Comparison of ENCODE assay signal across 31 mouse cellular contexts in genomic region chr8:51428851-51429250, GRCm38 (mm10).
"Had no signal": no experiment of that assay in that cellular context is flagged by ENCODE, and none has a peak within 500 bp of the region (broad histone marks: within the 10 kb centered on the region; RNA-seq: fewer than 3 reads in every experiment).

No protein-coding gene starts in this region.

- H3K9me3 ChIP-seq: limb, embryonic 10.5 days; limb, embryonic 12.5 days; limb, embryonic 13.5 days; limb, embryonic 15.5 days; liver, embryonic 15.5 days; lung, embryonic 15.5 days; midbrain, embryonic 10.5 days; midbrain, embryonic 12.5 days; midbrain, embryonic 13.5 days; midbrain, embryonic 15.5 days had no signal

- DNase-seq: left cerebral cortex, postnatal 4 days; liver; liver, embryonic 13.5 days; liver, postnatal 0 days; lung, adult 18-20 months; lung, adult 2 months; lung, embryonic 14.5 days; lung, postnatal 10 days; lung, postnatal 14 days; lung, postnatal 36 days; lung, postnatal 4 days; midbrain, embryonic 14.5 days had no signal

- ATAC-seq: liver, embryonic 12.5 days; liver, postnatal 0 days; lung, postnatal 0 days; midbrain, embryonic 13.5 days; midbrain, embryonic 15.5 days; midbrain, embryonic 16.5 days had no signal

- H3K9ac ChIP-seq: limb, embryonic 12.5 days; limb, embryonic 13.5 days; limb, embryonic 15.5 days; liver, embryonic 12.5 days; liver, embryonic 13.5 days; liver, embryonic 14.5 days; liver, embryonic 15.5 days; liver, postnatal 0 days; lung, embryonic 14.5 days; lung, embryonic 15.5 days; midbrain, embryonic 12.5 days; midbrain, embryonic 13.5 days; midbrain, embryonic 15.5 days had no signal

- H3K4me2 ChIP-seq: limb, embryonic 12.5 days; limb, embryonic 13.5 days; limb, embryonic 15.5 days; liver, embryonic 11.5 days; liver, embryonic 12.5 days; liver, embryonic 13.5 days; liver, embryonic 15.5 days; lung, embryonic 14.5 days; lung, embryonic 15.5 days; midbrain, embryonic 11.5 days; midbrain, embryonic 12.5 days; midbrain, embryonic 13.5 days; midbrain, embryonic 15.5 days had no signal

- H3K27ac ChIP-seq: limb, embryonic 10.5 days; limb, embryonic 12.5 days; limb, embryonic 13.5 days; limb, embryonic 15.5 days; liver, embryonic 12.5 days; liver, embryonic 13.5 days; liver, embryonic 14.5 days; liver, embryonic 15.5 days; lung, embryonic 15.5 days; macrophage; midbrain, embryonic 10.5 days; midbrain, embryonic 12.5 days; midbrain, embryonic 13.5 days; midbrain, embryonic 15.5 days had no signal

- H3K4me1 ChIP-seq: limb, embryonic 10.5 days; limb, embryonic 12.5 days; limb, embryonic 13.5 days; limb, embryonic 15.5 days; liver, embryonic 12.5 days; liver, embryonic 13.5 days; liver, embryonic 15.5 days; lung, embryonic 15.5 days; megakaryocyte, embryonic 14.5 days; midbrain, embryonic 10.5 days; midbrain, embryonic 13.5 days; midbrain, embryonic 15.5 days had no signal

- H3K27me3 ChIP-seq: limb, embryonic 12.5 days; limb, embryonic 13.5 days; limb, embryonic 15.5 days; liver, embryonic 12.5 days; liver, embryonic 13.5 days; liver, embryonic 15.5 days; lung, embryonic 15.5 days; megakaryocyte, embryonic 14.5 days; midbrain, embryonic 12.5 days; midbrain, embryonic 13.5 days; midbrain, embryonic 15.5 days had no signal

- H3K4me3 ChIP-seq: limb, embryonic 10.5 days; limb, embryonic 12.5 days; limb, embryonic 13.5 days; limb, embryonic 15.5 days; liver, embryonic 12.5 days; liver, embryonic 13.5 days; liver, embryonic 15.5 days; lung, embryonic 15.5 days; megakaryocyte, embryonic 14.5 days; midbrain, embryonic 10.5 days; midbrain, embryonic 12.5 days; midbrain, embryonic 13.5 days; midbrain, embryonic 15.5 days; myocyte had no signal

- H3K36me3 ChIP-seq: limb, embryonic 10.5 days; limb, embryonic 12.5 days; limb, embryonic 13.5 days; limb, embryonic 15.5 days; liver, embryonic 12.5 days; liver, embryonic 13.5 days; liver, embryonic 15.5 days; lung, embryonic 15.5 days; midbrain, embryonic 10.5 days; midbrain, embryonic 12.5 days; midbrain, embryonic 13.5 days; midbrain, embryonic 15.5 days had no signal
